Comparison of ENCODE assay signal across 9 mouse cellular contexts in genomic region chr13:83727766-83728395, GRCm38 (mm10).
DNase-seq lines count a peak whose midpoint lies in the region; ATAC-seq and TF ChIP-seq lines count a peak whose summit lies in the region.
"Had no signal": no experiment of that assay in that cellular context is flagged by ENCODE, and none has a peak within 500 bp of the region (broad histone marks: within the 10 kb centered on the region; RNA-seq: fewer than 3 reads in every experiment).

No protein-coding gene starts in this region.

- H3K27me3 ChIP-seq in cerebellum, adult 2 months (ENCODE audit: control insufficient read depth, insufficient read depth, low read length) = no peaks in the 10 kb centered on the region
- peaks cover 15% of the 10 kb centered on the region for H3K27me3 ChIP-seq in neural tube, embryonic 11.5 days (ENCODE audit: control insufficient read depth, insufficient read depth, low read length)
- no peaks in the 10 kb centered on the region for H3K27me3 ChIP-seq in hindbrain, embryonic 16.5 days (replicated peaks; ENCODE audit: control insufficient read depth, insufficient read depth, low read length)

- no peaks in the 10 kb centered on the region for H3K4me1 ChIP-seq in cerebellum, adult 2 months (ENCODE audit: control insufficient read depth, insufficient read depth, low read length)
- no peaks in the 10 kb centered on the region for H3K4me1 ChIP-seq in neural tube, embryonic 11.5 days (ENCODE audit: control insufficient read depth, insufficient read depth, low read length)
- H3K4me1 ChIP-seq in hindbrain, embryonic 16.5 days (ENCODE audit: control insufficient read depth, insufficient read depth, low read depth, low read length) = no peaks in the 10 kb centered on the region

- no peak for TF ChIP-seq CTCF in cerebellum, adult 2 months (IDR thresholded peaks at IDR 0.05; ENCODE audit: borderline replicate concordance, insufficient read depth, low read depth, low read length)

- no peak for TF ChIP-seq POLR2A in cerebellum, adult 2 months (IDR thresholded peaks at IDR 0.05; ENCODE audit: borderline replicate concordance, insufficient read depth, low read length)

- peak overlapping the region; percentile 99 for H3K27ac ChIP-seq in cerebellum, adult 2 months (ENCODE audit: insufficient read depth, low read length)
- H3K27ac ChIP-seq in neural tube, embryonic 11.5 days (ENCODE audit: low read depth, low read length) = peak overlapping the region; percentile 100
- H3K27ac ChIP-seq in hindbrain, embryonic 16.5 days (ENCODE audit: low read depth, low read length) = peak overlapping the region; percentile 100
- H3K27ac ChIP-seq: liver, embryonic 13.5 days had no signal

- no peaks in the 10 kb centered on the region for H3K36me3 ChIP-seq in neural tube, embryonic 11.5 days (ENCODE audit: control insufficient read depth, insufficient read depth, low read length)
- H3K36me3 ChIP-seq in hindbrain, embryonic 16.5 days (ENCODE audit: control insufficient read depth, insufficient read depth, low read length) = no peaks in the 10 kb centered on the region
- H3K36me3 ChIP-seq: liver, embryonic 13.5 days had no signal

- H3K9me3 ChIP-seq in neural tube, embryonic 11.5 days (ENCODE audit: control insufficient read depth, low read length) = no peaks in the 10 kb centered on the region
- no peaks in the 10 kb centered on the region for H3K9me3 ChIP-seq in hindbrain, embryonic 16.5 days (ENCODE audit: control insufficient read depth, low read length)
- H3K9me3 ChIP-seq: liver, embryonic 13.5 days had no signal

- ATAC-seq in neural tube, embryonic 11.5 days (ENCODE audit: insufficient read depth, low FRiP score, low TSS enrichment) = no peak
- ATAC-seq in hindbrain, embryonic 16.5 days = no peak
- no peak for ATAC-seq in megakaryocyte progenitor cell, adult 5-6 weeks (replicated peaks; ENCODE audit: poor library complexity)
- ATAC-seq in monocyte, adult 5-6 weeks (replicated peaks; ENCODE audit: insufficient number of reproducible peaks, low FRiP score, low TSS enrichment, poor library complexity, severe bottlenecking) = no peak

- WGBS in cerebellum, adult 2 months = 1% methylated on average over 9 of the region's 9 CpGs
- WGBS in neural tube, embryonic 11.5 days = 5% methylated on average over 9 of the region's 9 CpGs
- WGBS in hindbrain, embryonic 16.5 days = 3% methylated on average over 9 of the region's 9 CpGs

- peak overlapping the region; percentile 86 for H3K9ac ChIP-seq in neural tube, embryonic 11.5 days (ENCODE audit: low read length)
- H3K9ac ChIP-seq in hindbrain, embryonic 16.5 days (ENCODE audit: low read depth, low read length) = peak overlapping the region; percentile 70
- H3K9ac ChIP-seq: liver, embryonic 13.5 days had no signal

- H3K4me2 ChIP-seq in neural tube, embryonic 11.5 days (ENCODE audit: low read depth) = peak overlapping the region; percentile 55
- peak overlapping the region; percentile 75 for H3K4me2 ChIP-seq in hindbrain, embryonic 16.5 days (ENCODE audit: low read length)
- H3K4me2 ChIP-seq: liver, embryonic 13.5 days had no signal

- DNase-seq in cerebellum, adult 2 months = peak in 1 of 2 experiments; percentile 23
- DNase-seq in cerebellum, postnatal 36 days = no peak
- DNase-seq in neural tube, embryonic 11.5 days (ENCODE audit: low spot score) = peak; percentile 21
- no peak for DNase-seq in neural tube, embryonic 10.5 days (ENCODE audit: extremely low spot score, low spot score)
- DNase-seq in right cerebral cortex, postnatal 25 days = no peak
- DNase-seq: liver, embryonic 13.5 days had no signal

- peak overlapping the region; percentile 99 for H3K4me3 ChIP-seq in cerebellum, adult 2 months (replicated peaks; ENCODE audit: insufficient read depth, low read depth, low read length)
- peak overlapping the region; percentile 61 for H3K4me3 ChIP-seq in neural tube, embryonic 11.5 days (ENCODE audit: low read depth, low read length)
- peak overlapping the region; percentile 74 for H3K4me3 ChIP-seq in hindbrain, embryonic 16.5 days (ENCODE audit: low read length)
- H3K4me3 ChIP-seq: liver, embryonic 13.5 days had no signal
